Mouse (Mus musculus) stomach, embryonic 16.5 days (tissue): ENCODE results near the gene Setd1a. TPM values are rescaled to one million over a fixed set of nuclear protein-coding genes. Genes with fewer than 3 reads are reported as not detected.
"Not testable (repeated sequence)": the region's sequence is repeated elsewhere in the genome, so short reads cannot be mapped to it uniquely, and the experiment has no call there.

Source experiments
- ATAC-seq: fragments of 200-750 bp; cut with Nextera tagmentation; 2 replicates; pipeline ENCODE4 v1.8.0; 2017; ENCODE audit warnings: moderate number of reproducible peaks, moderate TSS enrichment; ENCODE audit not compliant: insufficient read depth, low FRiP score
- H3K27ac ChIP-seq: fragments of 300-500 bp; sonication (generic); 2 replicates; pipeline ENCODE4 v1.5.1; 2014; ENCODE audit warnings: low read length
- H3K27me3 ChIP-seq: fragments of 300-500 bp; sonication (generic); 2 replicates; pipeline ENCODE4 v1.6.1; 2014; ENCODE audit warnings: low read length, control low read depth, mixed read lengths; ENCODE audit not compliant: control insufficient read depth, insufficient read depth
- H3K36me3 ChIP-seq: fragments of 300-500 bp; sonication (generic); 2 replicates; pipeline ENCODE4 v1.6.1; 2014; ENCODE audit warnings: low read length; ENCODE audit not compliant: control insufficient read depth, insufficient read depth
- H3K4me1 ChIP-seq: fragments of 300-500 bp; sonication (generic); 2 replicates; pipeline ENCODE4 v1.6.1; 2014; ENCODE audit warnings: low read length, control low read depth, mixed read lengths; ENCODE audit not compliant: control insufficient read depth, insufficient read depth
- H3K4me2 ChIP-seq: fragments of 300-500 bp; sonication (generic); 2 replicates; pipeline ENCODE4 v1.6.1; 2014; ENCODE audit warnings: low read depth, low read length, mixed read lengths
- H3K4me3 ChIP-seq: fragments of 300-500 bp; sonication (generic); replicated peaks from 2 replicates; pipeline ENCODE4 v1.5.1; 2014; ENCODE audit warnings: mild to moderate bottlenecking, low read length
- H3K9ac ChIP-seq: fragments of 300-500 bp; sonication (generic); 2 replicates; pipeline ENCODE4 v1.6.1; 2014; ENCODE audit warnings: low read length
- H3K9me3 ChIP-seq: fragments of 300-500 bp; sonication (generic); replicated peaks from 2 replicates; pipeline ENCODE4 v1.6.1; 2016; ENCODE audit warnings: low read length, control low read depth; ENCODE audit not compliant: control insufficient read depth
- WGBS: fragments of 180-500 bp; shearing (Covaris S2); extraction: QIAGEN DNeasy Blood & Tissue Kit; methylation state at CpG from one replicate; pipeline ENCODE4 v1.1.7; 2014; 5-methylcytosine and 5-hydroxymethylcytosine counted together
- polyA plus RNA-seq: library from polyadenylated mRNA; unstranded; fragments of >200 nt; fragmentation: Nextera tagmentation; extraction: Ambion mirVana; gene quantifications from 2 replicates; pipeline ENCODE4 v1.2.1, GENCODE M21; 2015

The Setd1a gene
- 10.5 and 16.4 TPM in 2 replicates for polyA plus RNA-seq

GRCm38 (mm10) chr7:127776426-127776825 lies at the start of gene Setd1a:
TSS of gene Setd1a (plus strand) at chr7:127776670.
- Histone ChIP-seq H3K4me1 (peaks cover 12% of the 10 kb centered on the region), H3K9me3 (no peaks in the 10 kb centered on the region), H3K36me3 (no peaks in the 10 kb centered on the region), H3K27me3 (no peaks in the 10 kb centered on the region), H3K27ac (peak within 1 kb of the TSS; percentile 100), H3K4me2 (peak within 1 kb of the TSS; percentile 92), H3K4me3 (peak within 1 kb of the TSS; percentile 86), H3K9ac (peak within 1 kb of the TSS; percentile 92)
- ATAC-seq: peak; percentile 64
- WGBS: 1% methylated on average over 23 of the region's 23 CpGs

DNA sequence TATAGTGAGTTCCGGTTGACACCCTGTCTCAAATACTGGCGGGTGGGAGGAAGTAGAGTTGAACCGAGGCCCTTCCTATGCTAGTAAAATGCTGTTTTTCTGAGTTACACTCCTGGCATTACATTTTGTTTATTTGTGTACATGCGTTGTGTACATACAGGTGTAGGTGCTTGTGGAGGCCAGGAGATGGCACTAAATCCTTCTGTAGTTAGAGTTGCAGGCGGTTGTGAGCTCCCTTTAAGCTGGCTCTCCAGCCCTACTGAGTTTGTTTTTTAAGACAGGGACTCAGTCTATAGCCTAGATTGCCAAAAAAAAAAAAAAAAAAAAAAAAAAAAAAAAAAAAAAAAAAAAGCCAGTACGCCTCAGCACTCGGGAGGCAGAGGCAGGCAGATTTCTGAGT lies 48.6 kb upstream of the Setd1a start:
- ATAC-seq: no peak
- Histone ChIP-seq H3K4me3 (no peak overlapping the region), H3K36me3 (no peaks in the 10 kb centered on the region), H3K27me3 (no peaks in the 10 kb centered on the region), H3K4me2 (no peak overlapping the region), H3K4me1 (no peaks in the 10 kb centered on the region), H3K27ac (no peak overlapping the region), H3K9ac (no peak overlapping the region), H3K9me3 (no peaks in the 10 kb centered on the region)
- 78% methylated on average over 7 of the region's 7 CpGs for WGBS

DNA sequence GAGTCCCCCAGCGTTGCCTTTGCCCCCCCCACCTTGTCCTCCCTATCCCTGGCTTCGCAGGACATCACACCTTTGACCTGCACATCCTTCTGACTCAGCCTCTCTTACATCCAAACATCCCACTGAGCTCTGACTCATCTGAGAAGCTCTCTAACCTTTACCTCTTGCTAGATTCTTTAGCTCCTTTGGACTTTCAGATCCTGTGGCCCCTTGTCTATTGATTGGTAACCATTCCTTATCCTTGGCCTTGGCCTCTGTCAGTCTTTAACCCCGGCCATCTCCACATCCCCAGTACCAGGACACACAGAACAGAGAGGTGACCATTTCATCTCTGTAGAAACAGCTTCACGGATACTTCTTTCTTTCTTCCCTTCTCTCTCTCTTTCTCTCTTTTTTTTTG lies 46.3 kb upstream of the Setd1a start:
- Histone ChIP-seq H3K4me3 (no peak overlapping the region), H3K9ac (no peak overlapping the region), H3K9me3 (no peaks in the 10 kb centered on the region), H3K27ac (no peak overlapping the region), H3K36me3 (no peaks in the 10 kb centered on the region), H3K27me3 (no peaks in the 10 kb centered on the region), H3K4me2 (no peak overlapping the region), H3K4me1 (no peaks in the 10 kb centered on the region)
- ATAC-seq: no peak
- WGBS: 61% methylated on average over 4 of the region's 4 CpGs

- not testable (repeated sequence) for H3K36me3 ChIP-seq, H3K9me3 ChIP-seq, H3K4me1 ChIP-seq, ATAC-seq, H3K4me3 ChIP-seq, H3K27me3 ChIP-seq, H3K4me2 ChIP-seq, H3K27ac ChIP-seq, H3K9ac ChIP-seq
- WGBS: no CpG with 5 or more reads among the region's 5 CpGs
Measured at GRCm38 (mm10) chr7:127732066-127732465, 44.4 kb upstream of the Setd1a start, which contains the start of gene Ctf2. TSS of gene Ctf2 (minus strand) at chr7:127732166.

DNA sequence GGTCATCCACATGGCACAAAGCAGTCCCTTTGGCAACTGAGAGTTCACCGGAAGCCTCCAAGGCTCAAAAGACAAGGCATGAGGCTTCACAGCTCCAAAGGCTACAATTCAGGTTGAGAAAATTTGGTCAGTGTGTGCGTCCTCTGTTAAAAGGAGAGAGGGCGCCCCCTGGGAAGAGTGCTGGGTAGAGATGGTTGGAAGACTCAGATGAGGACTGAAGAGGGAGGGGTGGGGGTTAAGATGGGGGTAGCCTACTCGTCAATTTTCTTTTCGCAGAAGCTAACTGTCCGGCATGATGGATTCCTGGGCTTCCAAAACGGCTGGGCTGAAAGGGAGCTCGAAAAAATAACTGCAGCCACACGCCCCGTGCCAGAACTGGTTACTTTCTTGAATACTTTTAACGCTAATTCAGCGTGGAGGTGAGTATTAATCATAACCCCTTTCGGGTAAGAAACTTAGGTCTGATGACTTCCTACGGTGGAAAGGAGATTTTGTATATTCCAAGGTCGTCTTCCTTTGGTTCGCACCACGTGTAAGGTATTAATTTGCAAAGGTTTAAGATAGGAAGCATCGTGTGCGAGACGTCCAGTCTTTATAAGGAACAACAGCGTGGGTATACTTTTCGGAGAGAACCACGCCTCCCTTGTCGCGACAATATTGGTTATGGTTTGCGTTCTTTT lies 32.0 kb upstream of the Setd1a start, which contains the start of gene Fbxl19:
Gene Fbxl19 (plus strand): TSS at position 178 of the 680 bp plus-strand sequence.
- Histone ChIP-seq H3K4me1 (peaks cover 12% of the 10 kb centered on the region), H3K36me3 (peaks cover under 1% of the 10 kb centered on the region; the same call in 1 of the 2 replicates), H3K27ac (peak within 1 kb of the TSS; percentile 91), H3K4me2 (peak within 1 kb of the TSS; percentile 80), H3K4me3 (peak within 1 kb of the TSS; percentile 81), H3K9ac (peak within 1 kb of the TSS; percentile 85), H3K27me3 (no peaks in the 10 kb centered on the region), H3K9me3 (no peaks in the 10 kb centered on the region)
- WGBS: under 1% methylated on average over 26 of the region's 26 CpGs
- no peak for ATAC-seq

DNA sequence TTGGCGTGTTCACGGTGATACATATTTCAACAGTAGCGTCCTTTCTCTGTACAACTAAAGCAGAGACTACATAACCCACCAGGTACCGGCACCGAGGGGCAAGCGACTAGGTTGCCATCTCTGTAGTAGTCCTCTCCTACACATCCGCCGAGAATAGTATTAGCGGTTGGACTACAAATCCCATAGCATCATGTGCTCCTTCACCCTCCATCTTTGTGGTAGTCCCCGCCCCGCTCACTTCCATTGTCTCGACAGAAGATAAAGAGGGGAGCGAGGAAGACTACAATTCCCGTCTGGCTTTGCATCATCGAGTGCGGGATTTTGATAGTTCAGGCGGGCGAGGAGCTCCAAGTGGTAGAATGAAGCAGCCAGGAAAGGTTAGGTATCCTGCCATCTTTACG lies 31.2 kb upstream of the Setd1a start:
- Histone ChIP-seq H3K27ac (peak overlapping the region; percentile 91), H3K4me3 (peak overlapping the region; percentile 81), H3K27me3 (no peaks in the 10 kb centered on the region), H3K36me3 (peaks cover 7% of the 10 kb centered on the region; the same call in 1 of the 2 replicates), H3K4me1 (peaks cover 12% of the 10 kb centered on the region), H3K9ac (peak overlapping the region; percentile 85), H3K9me3 (no peaks in the 10 kb centered on the region), H3K4me2 (peak overlapping the region; percentile 80)
- peak; percentile 86 for ATAC-seq
- under 1% methylated on average over 19 of the region's 19 CpGs for WGBS

- peak overlapping the region; percentile 91 for H3K27ac ChIP-seq
- H3K36me3 ChIP-seq: peaks cover 12% of the 10 kb centered on the region; the same call in 1 of the 2 replicates
- no peaks in the 10 kb centered on the region for H3K27me3 ChIP-seq
- H3K4me1 ChIP-seq: peaks cover 12% of the 10 kb centered on the region
- under 1% methylated on average over 39 of the region's 39 CpGs for WGBS
- H3K4me2 ChIP-seq: peak overlapping the region; percentile 80
- no peaks in the 10 kb centered on the region for H3K9me3 ChIP-seq
- H3K4me3 ChIP-seq: peak overlapping the region; percentile 81
- peak; percentile 91 for ATAC-seq
- H3K9ac ChIP-seq: peak overlapping the region; percentile 85
Measured at GRCm38 (mm10) chr7:127745652-127746493, 30.6 kb upstream of the Setd1a start.

- peak; percentile 1 for ATAC-seq
Measured at GRCm38 (mm10) chr7:127746494-127747491, 29.7 kb upstream of the Setd1a start.

More at GRCm38 (mm10) chr7:127746494-127747491, 29.7 kb upstream of the Setd1a start:
- Histone ChIP-seq H3K36me3 (peaks cover 18% of the 10 kb centered on the region), H3K4me3 (peak overlapping the region; percentile 81), H3K27ac (peak overlapping the region; percentile 82), H3K27me3 (no peaks in the 10 kb centered on the region), H3K9me3 (no peaks in the 10 kb centered on the region), H3K9ac (peak overlapping the region; percentile 85), H3K4me1 (peaks cover 12% of the 10 kb centered on the region), H3K4me2 (peak overlapping the region; percentile 80)
- under 1% methylated on average over 54 of the region's 62 CpGs for WGBS
